Mouse (Mus musculus): ENCODE results near the gene Ggta1. TPM values are rescaled to one million over a fixed set of nuclear protein-coding genes. Genes with fewer than 3 reads are reported as not detected.

Gene Ggta1
- polyA plus RNA-seq, 1 experiment from 2014 or later: 32.5 TPM

DNA sequence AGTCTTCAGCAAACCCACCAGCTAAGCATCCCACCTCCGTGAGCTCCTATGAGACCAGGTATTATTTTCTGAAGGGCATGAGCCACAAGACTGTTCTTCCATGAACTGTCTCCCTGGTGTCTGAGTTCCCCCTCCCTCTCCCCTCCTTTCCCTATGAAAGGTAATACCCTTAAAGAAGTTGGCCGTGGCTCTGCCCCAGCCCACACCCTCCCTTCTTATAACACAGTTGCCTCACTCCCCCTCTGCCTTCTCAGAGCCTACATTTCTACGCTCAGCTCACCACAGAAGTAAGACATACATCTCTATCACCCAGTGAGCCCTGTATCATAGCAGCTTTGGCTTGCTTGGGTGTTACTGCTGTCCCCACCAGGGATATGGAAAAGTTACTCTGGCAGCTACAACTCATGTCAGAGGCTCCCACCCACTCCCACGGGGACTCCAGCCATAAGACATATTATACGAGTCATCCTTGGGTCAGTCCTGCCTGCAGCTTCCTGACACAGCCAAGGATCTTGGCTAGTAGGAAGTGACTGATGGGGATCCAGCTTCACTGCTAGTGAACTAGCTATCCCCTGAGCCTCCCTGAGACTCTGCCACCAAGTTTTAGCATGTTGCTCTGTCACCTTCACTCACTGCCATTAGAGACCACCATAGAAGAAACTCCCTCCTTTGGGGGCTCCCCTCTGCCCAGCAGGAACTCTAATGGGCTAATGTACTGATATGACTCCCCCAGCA is 33.4 kb upstream of the Ggta1 start:
- DNase-seq (ENCODE audit: low spot score) (no peak), ATAC-seq (ENCODE audit: low read depth) (peak; percentile 60; the same call in 1 of the 2 replicates)
- WGBS: 45% methylated on average over 5 of the region's 5 CpGs
- Histone ChIP-seq H3K27me3 (replicated peaks; ENCODE audit: control insufficient read depth, insufficient read depth, low read length) (no peaks in the 10 kb centered on the region), H3K27ac (replicated peaks; ENCODE audit: low read depth, low read length) (peak overlapping the region; percentile 2; the same call in 1 of the 2 replicates), H3K36me3 (ENCODE audit: control insufficient read depth, insufficient read depth, low read length) (no peaks in the 10 kb centered on the region), H3K9ac (ENCODE audit: low read depth, low read length) (no peak overlapping the region), H3K4me3 (ENCODE audit: low read depth, low read length) (no peak overlapping the region), H3K4me1 (ENCODE audit: control insufficient read depth, insufficient read depth, low read length) (peaks cover 10% of the 10 kb centered on the region), H3K4me2 (ENCODE audit: low read depth, low read length) (no peak overlapping the region), H3K9me3 (ENCODE audit: control insufficient read depth, low read length) (no peaks in the 10 kb centered on the region)

DNA sequence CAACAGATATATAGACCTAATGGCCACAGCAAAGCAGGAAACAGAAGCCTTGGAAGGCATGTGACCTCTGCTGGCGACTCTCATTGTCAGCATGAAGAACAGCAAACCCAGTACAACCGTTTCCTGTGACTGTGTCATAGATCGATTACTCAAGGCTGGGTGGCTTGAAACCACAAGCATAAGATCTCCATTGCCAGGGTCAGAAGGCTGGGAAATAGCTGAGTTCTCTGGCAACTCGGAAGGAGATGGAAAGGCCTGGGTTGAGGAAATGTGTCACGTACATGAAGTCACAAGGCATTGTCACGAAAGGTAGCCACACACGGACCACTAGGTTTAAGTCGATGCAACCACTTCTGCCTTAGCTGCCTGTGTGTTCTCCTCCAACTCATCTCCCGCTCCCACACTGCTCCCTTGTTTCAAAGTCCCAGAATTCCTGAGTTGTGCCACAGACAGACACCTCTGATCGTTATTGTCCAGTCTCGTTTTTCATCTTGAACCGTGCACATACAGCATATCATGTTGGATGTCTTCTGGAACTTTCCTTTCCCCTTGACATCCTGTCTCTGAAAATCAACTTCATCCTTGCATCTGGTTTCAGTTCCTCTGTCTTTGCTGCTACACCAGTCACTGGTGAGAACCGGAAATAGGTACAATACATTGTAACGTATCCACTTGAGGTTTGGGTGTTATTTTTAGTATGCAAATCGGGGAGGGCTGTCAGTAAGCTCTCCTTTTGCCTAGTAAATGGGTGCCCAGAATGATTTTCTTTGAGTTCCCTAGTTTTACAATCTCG is 32.7 kb upstream of the Ggta1 start:
- no peak for ATAC-seq (ENCODE audit: low read depth)
- no peak for DNase-seq (ENCODE audit: low spot score)
- Histone ChIP-seq H3K9ac (ENCODE audit: low read depth, low read length) (no peak overlapping the region), H3K9me3 (ENCODE audit: control insufficient read depth, low read length) (no peaks in the 10 kb centered on the region), H3K4me1 (ENCODE audit: control insufficient read depth, insufficient read depth, low read length) (peaks cover 10% of the 10 kb centered on the region), H3K36me3 (ENCODE audit: control insufficient read depth, insufficient read depth, low read length) (no peaks in the 10 kb centered on the region), H3K4me2 (ENCODE audit: low read depth, low read length) (no peak overlapping the region), H3K4me3 (ENCODE audit: low read depth, low read length) (no peak overlapping the region), H3K27me3 (replicated peaks; ENCODE audit: control insufficient read depth, insufficient read depth, low read length) (no peaks in the 10 kb centered on the region), H3K27ac (replicated peaks; ENCODE audit: low read depth, low read length) (peak overlapping the region; percentile 2; the same call in 1 of the 2 replicates)
- WGBS: 72% methylated on average over 16 of the region's 16 CpGs

DNA sequence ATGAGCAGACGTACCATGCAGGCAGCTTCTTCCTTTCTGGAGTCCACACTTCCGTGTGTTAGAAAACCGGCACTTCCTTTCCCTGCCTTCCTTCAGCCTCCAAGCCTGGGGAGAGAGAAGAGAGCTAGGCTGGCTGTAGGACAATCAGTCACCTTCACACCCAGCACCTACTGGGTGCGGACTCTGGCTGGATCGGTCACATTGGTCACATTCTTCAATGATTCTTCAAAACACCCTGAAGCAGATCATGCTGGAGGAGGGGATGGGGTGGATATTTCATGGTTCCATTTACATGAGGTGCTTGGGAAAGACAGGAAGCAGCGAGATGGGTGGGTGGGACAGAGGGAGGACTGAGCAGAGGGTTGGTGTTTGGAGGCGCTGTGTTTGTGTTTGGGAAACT is 30.5 kb upstream of the Ggta1 start:
- peaks cover 10% of the 10 kb centered on the region for H3K4me1 ChIP-seq (ENCODE audit: control insufficient read depth, insufficient read depth, low read length)
- no peak for ATAC-seq (ENCODE audit: low read depth)
- WGBS: 83% methylated on average over 7 of the region's 7 CpGs

DNA sequence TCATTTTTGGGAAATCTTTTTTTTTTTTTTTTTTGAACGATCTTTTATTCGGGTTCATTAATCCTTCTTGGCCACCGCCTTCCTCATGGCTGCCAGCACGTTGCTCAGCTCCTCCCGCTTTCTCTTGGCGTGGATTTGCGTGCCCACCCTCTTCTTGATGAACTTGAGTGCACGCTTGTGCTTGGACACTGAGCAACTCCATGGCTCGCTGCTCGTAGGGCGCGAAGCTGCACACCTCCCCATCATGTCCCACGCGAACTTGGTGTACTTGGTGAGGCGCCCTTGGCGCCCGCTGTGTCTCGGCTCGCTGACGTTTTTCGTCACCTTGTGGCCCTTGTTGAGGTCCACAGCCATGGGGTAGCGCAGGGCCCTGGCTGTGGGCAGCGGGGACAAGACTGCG is 28.1 kb upstream of the Ggta1 start:
- DNase-seq (ENCODE audit: low spot score) (no peak), ATAC-seq (ENCODE audit: low read depth) (no peak)
- Histone ChIP-seq H3K27ac (replicated peaks; ENCODE audit: low read depth, low read length) (no peak overlapping the region; the same call in 1 of the 2 replicates), H3K4me1 (ENCODE audit: control insufficient read depth, insufficient read depth, low read length) (peaks cover 2% of the 10 kb centered on the region; the same call in 1 of the 2 replicates), H3K4me2 (ENCODE audit: low read depth, low read length) (no peak overlapping the region), H3K9ac (ENCODE audit: low read depth, low read length) (no peak overlapping the region), H3K4me3 (ENCODE audit: low read depth, low read length) (no peak overlapping the region), H3K27me3 (replicated peaks; ENCODE audit: control insufficient read depth, insufficient read depth, low read length) (no peaks in the 10 kb centered on the region), H3K9me3 (ENCODE audit: control insufficient read depth, low read length) (no peaks in the 10 kb centered on the region), H3K36me3 (ENCODE audit: control insufficient read depth, insufficient read depth, low read length) (no peaks in the 10 kb centered on the region)
- WGBS: 87% methylated on average over 24 of the region's 24 CpGs

More for the DNA sequence above, 30.5 kb upstream of the Ggta1 start:
- no peak overlapping the region for H3K4me3 ChIP-seq (ENCODE audit: low read depth, low read length)
- H3K9ac ChIP-seq (ENCODE audit: low read depth, low read length): no peak overlapping the region
- H3K9me3 ChIP-seq (ENCODE audit: control insufficient read depth, low read length): no peaks in the 10 kb centered on the region
- no peak overlapping the region for H3K27ac ChIP-seq (replicated peaks; ENCODE audit: low read depth, low read length)
- no peak overlapping the region for H3K4me2 ChIP-seq (ENCODE audit: low read depth, low read length)
- no peaks in the 10 kb centered on the region for H3K36me3 ChIP-seq (ENCODE audit: control insufficient read depth, insufficient read depth, low read length)
- H3K27me3 ChIP-seq (replicated peaks; ENCODE audit: control insufficient read depth, insufficient read depth, low read length): no peaks in the 10 kb centered on the region
- no peak for DNase-seq (ENCODE audit: low spot score)

DNA sequence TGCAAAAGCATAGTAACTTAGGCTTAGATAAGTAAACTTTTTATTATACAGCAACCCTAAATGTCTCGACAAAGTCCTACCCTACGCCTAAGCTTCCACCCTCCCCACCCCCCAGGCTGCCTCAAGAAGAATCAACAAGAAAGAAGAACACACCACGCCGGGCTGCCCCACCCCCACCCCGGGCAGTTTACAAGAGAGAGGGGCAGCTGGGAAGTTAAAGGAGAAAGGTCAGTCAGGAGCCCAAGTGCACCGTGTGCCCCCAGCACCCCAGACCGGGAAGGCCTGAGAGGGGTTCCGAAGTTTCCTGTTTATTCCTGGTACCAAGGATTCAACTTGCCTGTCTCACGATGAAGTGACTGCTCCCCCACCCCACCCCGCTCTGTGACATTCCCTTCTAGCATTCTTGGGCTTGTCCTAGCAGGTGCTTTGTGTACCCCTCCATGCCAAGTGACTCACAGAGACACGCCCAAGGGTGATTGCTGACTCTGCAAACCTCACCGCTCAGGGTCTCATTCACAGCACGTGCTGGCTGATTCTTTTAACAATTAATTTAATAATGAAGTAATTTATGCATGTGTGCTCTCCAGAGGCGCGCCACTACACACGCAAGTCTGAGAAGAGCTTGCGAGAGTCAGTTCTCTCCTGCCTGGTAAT is 27.6 kb upstream of the Ggta1 start:
- DNase-seq (ENCODE audit: low spot score) (peak; percentile 87), ATAC-seq (ENCODE audit: low read depth) (peak; percentile 81)
- Histone ChIP-seq H3K9me3 (ENCODE audit: control insufficient read depth, low read length) (no peaks in the 10 kb centered on the region), H3K4me1 (ENCODE audit: control insufficient read depth, insufficient read depth, low read length) (no peaks in the 10 kb centered on the region), H3K4me2 (ENCODE audit: low read depth, low read length) (peak overlapping the region; percentile 28; the same call in 1 of the 2 replicates), H3K36me3 (ENCODE audit: control insufficient read depth, insufficient read depth, low read length) (no peaks in the 10 kb centered on the region), H3K4me3 (ENCODE audit: low read depth, low read length) (no peak overlapping the region), H3K27me3 (replicated peaks; ENCODE audit: control insufficient read depth, insufficient read depth, low read length) (no peaks in the 10 kb centered on the region), H3K27ac (replicated peaks; ENCODE audit: low read depth, low read length) (no peak overlapping the region; the same call in 1 of the 2 replicates), H3K9ac (ENCODE audit: low read depth, low read length) (0 out of 2 replicates have a peak overlapping the region, but pooled peaks have one; percentile 28)
- 35% methylated on average over 17 of the region's 17 CpGs for WGBS

DNA sequence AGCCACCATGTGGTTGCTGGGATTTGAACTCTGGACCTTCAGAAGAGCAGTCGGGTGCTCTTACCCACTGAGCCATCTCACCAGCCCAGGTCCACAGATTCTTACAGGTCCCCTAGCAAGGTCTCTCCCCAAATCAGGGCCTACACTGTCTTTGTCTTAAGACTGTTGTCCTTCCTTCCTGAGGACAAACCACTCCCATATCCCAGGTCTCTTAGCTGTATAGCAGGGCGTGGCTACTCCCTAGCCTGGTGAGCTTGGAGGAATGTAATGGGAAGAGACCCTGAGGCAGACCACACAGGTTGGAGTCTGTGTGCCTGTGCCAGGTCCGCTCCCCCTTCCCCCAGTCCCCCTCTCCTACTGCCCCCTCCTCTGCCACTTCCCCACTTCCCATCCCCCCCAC is 24.7 kb upstream of the Ggta1 start:
- ATAC-seq (ENCODE audit: low read depth) (0 out of 2 replicates have a peak, but pooled peaks have one; percentile 42), DNase-seq (ENCODE audit: low spot score) (no peak)

DNA sequence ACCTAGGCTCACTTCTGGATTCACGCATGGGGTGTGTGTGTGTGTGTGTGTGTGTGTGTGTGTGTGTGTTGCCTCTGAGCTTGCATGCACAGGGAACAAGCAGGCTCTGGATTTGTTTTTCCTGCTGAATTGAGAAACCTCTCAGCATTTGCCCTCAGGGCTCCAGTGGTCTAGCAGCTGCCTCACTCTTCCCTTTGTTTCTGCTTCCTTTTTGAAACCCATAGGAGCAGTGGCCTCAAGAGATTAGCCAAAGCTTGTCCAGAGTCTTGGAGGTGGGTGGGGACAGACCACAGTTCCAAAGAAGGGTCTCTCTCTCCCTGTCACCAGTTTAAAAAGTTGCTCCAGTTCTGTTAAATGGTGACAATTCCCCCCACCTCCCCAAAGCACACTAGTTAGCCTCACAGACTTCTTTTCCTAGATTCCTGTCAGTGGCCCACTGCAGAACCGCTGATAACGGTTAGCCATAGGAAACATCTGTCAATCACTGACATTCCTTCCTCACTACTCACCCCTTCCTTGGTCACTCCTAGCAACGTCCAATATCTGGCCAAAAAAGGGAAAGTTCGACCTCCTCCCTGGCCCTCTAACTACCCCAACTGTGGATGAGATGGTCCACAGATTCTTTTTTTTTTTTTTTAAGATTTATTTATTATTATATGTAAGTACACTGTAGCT is 24.1 kb upstream of the Ggta1 start:
- Histone ChIP-seq H3K4me3 (ENCODE audit: low read depth, low read length) (no peak overlapping the region), H3K4me2 (ENCODE audit: low read depth, low read length) (no peak overlapping the region), H3K9me3 (ENCODE audit: control insufficient read depth, low read length) (no peaks in the 10 kb centered on the region), H3K27ac (replicated peaks; ENCODE audit: low read depth, low read length) (peak overlapping the region; percentile 44; the same call in 1 of the 2 replicates), H3K9ac (ENCODE audit: low read depth, low read length) (no peak overlapping the region), H3K4me1 (ENCODE audit: control insufficient read depth, insufficient read depth, low read length) (no peaks in the 10 kb centered on the region), H3K36me3 (ENCODE audit: control insufficient read depth, insufficient read depth, low read length) (no peaks in the 10 kb centered on the region), H3K27me3 (replicated peaks; ENCODE audit: control insufficient read depth, insufficient read depth, low read length) (no peaks in the 10 kb centered on the region)
- 29% methylated on average over 5 of the region's 5 CpGs for WGBS
- ATAC-seq (ENCODE audit: low read depth) (no peak), DNase-seq (ENCODE audit: low spot score) (no peak)

More for the DNA sequence above, 24.7 kb upstream of the Ggta1 start:
- 63% methylated on average over 3 of the region's 3 CpGs for WGBS
- Histone ChIP-seq H3K4me1 (ENCODE audit: control insufficient read depth, insufficient read depth, low read length) (no peaks in the 10 kb centered on the region), H3K4me3 (ENCODE audit: low read depth, low read length) (no peak overlapping the region), H3K9me3 (ENCODE audit: control insufficient read depth, low read length) (no peaks in the 10 kb centered on the region), H3K27me3 (replicated peaks; ENCODE audit: control insufficient read depth, insufficient read depth, low read length) (no peaks in the 10 kb centered on the region), H3K27ac (replicated peaks; ENCODE audit: low read depth, low read length) (no peak overlapping the region), H3K9ac (ENCODE audit: low read depth, low read length) (no peak overlapping the region), H3K4me2 (ENCODE audit: low read depth, low read length) (no peak overlapping the region), H3K36me3 (ENCODE audit: control insufficient read depth, insufficient read depth, low read length) (no peaks in the 10 kb centered on the region)

DNA sequence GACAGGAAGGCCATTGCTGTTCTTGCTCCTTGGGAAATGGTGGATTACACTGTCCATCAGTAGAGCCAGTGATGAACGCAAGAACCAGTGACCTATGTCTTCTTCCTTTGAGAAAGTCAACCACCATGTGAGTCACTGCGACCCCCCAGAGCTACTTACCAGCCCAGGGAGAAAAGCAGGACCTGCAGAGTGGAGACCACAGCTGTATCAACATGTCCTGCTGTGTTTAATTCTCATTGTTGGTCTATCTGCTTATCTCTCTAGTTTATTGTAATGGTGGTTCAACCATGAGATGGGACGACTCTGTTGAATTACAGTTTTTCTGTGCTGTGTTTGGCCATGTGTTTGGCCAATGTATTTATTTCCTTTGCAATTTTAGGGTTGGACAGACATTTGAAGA is 21.1 kb upstream of the Ggta1 start:
- Histone ChIP-seq H3K36me3 (ENCODE audit: control insufficient read depth, insufficient read depth, low read length) (no peaks in the 10 kb centered on the region), H3K9ac (ENCODE audit: low read depth, low read length) (no peak overlapping the region), H3K27me3 (replicated peaks; ENCODE audit: control insufficient read depth, insufficient read depth, low read length) (no peaks in the 10 kb centered on the region), H3K4me2 (ENCODE audit: low read depth, low read length) (no peak overlapping the region), H3K9me3 (ENCODE audit: control insufficient read depth, low read length) (no peaks in the 10 kb centered on the region), H3K4me1 (ENCODE audit: control insufficient read depth, insufficient read depth, low read length) (peaks cover 10% of the 10 kb centered on the region), H3K27ac (replicated peaks; ENCODE audit: low read depth, low read length) (no peak overlapping the region), H3K4me3 (ENCODE audit: low read depth, low read length) (no peak overlapping the region)
- DNase-seq (ENCODE audit: low spot score) (no peak), ATAC-seq (ENCODE audit: low read depth) (no peak)
- WGBS: 86% methylated on average over 3 of the region's 3 CpGs

All from embryonic facial prominence, embryonic 14.5 days (tissue).